Mouse (Mus musculus) forebrain, postnatal 0 days (tissue): ENCODE results near the gene Fbxw7. TPM values are rescaled to one million over a fixed set of nuclear protein-coding genes. Genes with fewer than 3 reads are reported as not detected.
A peak's percentile ranks its signal among the peaks of the same experiment; 100 is the strongest.

Source experiments
- ATAC-seq: fragments of 200-750 bp; cut with Nextera tagmentation; 2 replicates; pipeline ENCODE4 v1.8.0; 2017; ENCODE audit warnings: mild to moderate bottlenecking, moderate library complexity
- DNase-seq: peaks from one replicate; pipeline ENCODE4 v3.0.0-alpha.2; 2015
- H3K27ac ChIP-seq: fragments of 300-500 bp; sonication (generic); 2 replicates; pipeline ENCODE4 v1.5.1; 2014; ENCODE audit warnings: low read depth, mild to moderate bottlenecking, antibody characterized with exemption, low read length, moderate library complexity, mixed read lengths
- H3K27me3 ChIP-seq: fragments of 300-500 bp; sonication (generic); 2 replicates; pipeline ENCODE4 v1.6.1; 2014; ENCODE audit warnings: mild to moderate bottlenecking, low read length, mixed read lengths; ENCODE audit not compliant: insufficient read depth
- H3K36me3 ChIP-seq: fragments of 300-500 bp; sonication (generic); 2 replicates; pipeline ENCODE4 v1.6.1; 2014; ENCODE audit warnings: mild to moderate bottlenecking, moderate library complexity; ENCODE audit not compliant: insufficient read depth
- H3K4me1 ChIP-seq: fragments of 300-500 bp; sonication (generic); 2 replicates; pipeline ENCODE4 v1.6.1; 2014; ENCODE audit warnings: antibody characterized with exemption; ENCODE audit not compliant: insufficient read depth
- H3K4me2 ChIP-seq: fragments of 300-500 bp; sonication (generic); 2 replicates; pipeline ENCODE4 v1.6.1; 2014; ENCODE audit warnings: low read depth, mild to moderate bottlenecking, moderate library complexity
- H3K4me3 ChIP-seq: fragments of 300-500 bp; sonication (generic); 2 replicates; pipeline ENCODE4 v1.5.1; 2014; ENCODE audit warnings: low read depth, low read length, mixed read lengths
- H3K9ac ChIP-seq: fragments of 300-500 bp; sonication (generic); 2 replicates; pipeline ENCODE4 v1.6.1; 2014; ENCODE audit warnings: mild to moderate bottlenecking
- H3K9me3 ChIP-seq: fragments of 300-500 bp; sonication (generic); 2 replicates; pipeline ENCODE4 v1.6.1; 2016; ENCODE audit warnings: low read length
- CTCF ChIP-seq: sonication (generic); IDR thresholded peaks from 2 replicates; pipeline ENCODE4 v1.5.1; 2016; ENCODE audit warnings: antibody characterized with exemption, control low read depth, low read depth
- WGBS: fragments of 180-500 bp; shearing (Covaris S2); extraction: QIAGEN DNeasy Blood & Tissue Kit; methylation state at CpG from one replicate; pipeline ENCODE4 v1.1.7; 2014; 5-methylcytosine and 5-hydroxymethylcytosine counted together
- polyA plus RNA-seq: library from polyadenylated mRNA; unstranded; fragments of >200 nt; fragmentation: Nextera tagmentation; extraction: Ambion mirVana; gene quantifications from 2 replicates; pipeline ENCODE4 v1.2.1, GENCODE M21; 2015
- total RNA-seq: library from RNA; depleted of rRNA; stranded (reverse); fragments of >200 nt; gene quantifications from 2 replicates; pipeline ENCODE4 v1.2.3, GENCODE M21; 2014

Gene Fbxw7
- total and polyA plus RNA-seq, 2 experiments from 2014 or later: 43.6 to 69.5 TPM

DNA sequence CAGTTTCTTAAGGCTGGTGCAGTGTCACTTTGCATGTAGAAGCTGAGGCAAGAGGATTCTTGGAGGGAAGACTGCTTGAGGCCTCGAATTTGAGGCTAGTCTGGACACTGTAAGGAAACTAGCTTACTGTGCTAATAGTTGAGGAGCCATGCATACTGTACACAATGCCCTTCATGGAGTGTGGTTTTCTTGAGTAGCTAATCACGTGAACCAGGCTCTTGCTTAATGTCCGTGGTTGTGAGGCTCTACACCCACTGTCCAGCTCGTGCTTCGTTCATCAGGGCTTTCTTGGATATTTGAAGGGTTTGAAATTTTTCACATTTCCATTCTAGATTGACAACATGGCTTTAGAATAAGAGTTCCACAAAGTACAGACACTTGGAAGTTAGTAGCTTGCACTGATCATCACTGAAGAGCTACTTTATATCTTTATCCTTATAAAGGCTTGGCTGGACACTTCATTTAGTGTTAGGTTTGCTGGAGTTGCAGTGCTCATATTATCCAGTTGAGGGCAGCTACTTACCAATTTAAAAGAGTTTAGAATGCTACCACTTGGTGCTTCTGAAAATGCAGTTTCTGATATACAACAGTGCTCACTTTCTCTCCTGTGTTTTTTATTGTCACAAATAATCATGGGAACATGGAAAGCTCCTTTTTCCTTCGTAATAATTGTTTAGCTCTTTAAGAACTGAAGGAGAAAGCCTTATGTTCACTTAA is 106.8 kb downstream of the Fbxw7 start:
- WGBS: 72% methylated on average over 6 of the region's 6 CpGs
- H3K4me3 ChIP-seq: no peak overlapping the region

DNA sequence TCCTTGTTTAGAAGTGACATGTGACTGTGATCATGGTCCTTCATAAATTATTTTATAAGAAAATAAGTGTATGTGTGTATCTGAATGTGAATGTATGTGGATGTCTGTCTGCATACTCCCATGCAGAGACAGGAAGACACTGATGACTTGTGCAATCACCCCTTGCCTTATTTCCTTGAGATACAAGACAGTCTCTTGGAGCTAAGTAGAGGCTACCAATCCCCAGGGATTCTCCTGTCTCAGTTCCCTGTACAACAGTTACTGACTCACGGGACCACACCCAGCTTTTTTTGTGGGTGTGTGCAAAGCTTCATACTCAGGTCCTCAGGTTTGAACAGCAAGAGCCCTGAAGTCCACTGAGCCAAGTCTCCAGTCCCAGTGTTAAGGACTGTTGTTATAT is 108.2 kb downstream of the Fbxw7 start:
- H3K36me3 ChIP-seq: no peaks in the 10 kb centered on the region
- H3K4me3 ChIP-seq: no peak overlapping the region
- DNase-seq (no peak), ATAC-seq (no peak)
- H3K4me2 ChIP-seq: no peak overlapping the region
- TF ChIP-seq CTCF: no peak
- WGBS: 81% methylated on average over 1 of the region's 1 CpGs
- H3K9ac ChIP-seq: no peak overlapping the region
- H3K27me3 ChIP-seq: no peaks in the 10 kb centered on the region
- no peak overlapping the region for H3K27ac ChIP-seq
- no peaks in the 10 kb centered on the region for H3K9me3 ChIP-seq
- H3K4me1 ChIP-seq: no peaks in the 10 kb centered on the region

More for the DNA sequence above, 106.8 kb downstream of the Fbxw7 start:
- TF ChIP-seq CTCF: peak; percentile 79
- Histone ChIP-seq H3K9ac (no peak overlapping the region), H3K27ac (no peak overlapping the region), H3K4me1 (no peaks in the 10 kb centered on the region), H3K27me3 (no peaks in the 10 kb centered on the region), H3K4me2 (no peak overlapping the region), H3K9me3 (no peaks in the 10 kb centered on the region), H3K36me3 (no peaks in the 10 kb centered on the region)
- ATAC-seq: peak; percentile 69
- peak; percentile 71 for DNase-seq

DNA sequence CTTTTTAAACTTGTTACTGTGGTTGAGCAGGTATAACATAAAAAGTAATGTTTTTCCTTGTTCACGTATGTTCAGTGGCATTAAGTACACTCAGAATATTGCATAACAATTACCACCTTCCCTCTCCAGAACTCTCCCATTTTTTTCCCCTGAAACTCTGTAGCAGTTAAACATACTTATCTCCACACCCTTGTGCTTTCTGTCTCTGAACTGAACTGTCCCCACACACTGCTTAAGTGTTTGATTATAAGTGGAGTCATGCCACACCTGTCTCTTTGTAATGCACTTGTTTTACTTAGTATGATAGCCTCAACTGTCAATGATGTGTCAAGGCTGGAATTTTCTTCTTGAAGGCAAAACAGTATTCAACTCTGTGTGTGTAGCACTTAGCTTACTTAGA is 108.6 kb downstream of the Fbxw7 start:
- Histone ChIP-seq H3K4me1 (no peaks in the 10 kb centered on the region), H3K4me3 (no peak overlapping the region), H3K27me3 (no peaks in the 10 kb centered on the region), H3K36me3 (no peaks in the 10 kb centered on the region), H3K27ac (no peak overlapping the region), H3K9me3 (no peaks in the 10 kb centered on the region), H3K9ac (no peak overlapping the region), H3K4me2 (no peak overlapping the region)
- DNase-seq (no peak), ATAC-seq (no peak)
- 91% methylated on average over 1 of the region's 1 CpGs for WGBS
- no peak for TF ChIP-seq CTCF

DNA sequence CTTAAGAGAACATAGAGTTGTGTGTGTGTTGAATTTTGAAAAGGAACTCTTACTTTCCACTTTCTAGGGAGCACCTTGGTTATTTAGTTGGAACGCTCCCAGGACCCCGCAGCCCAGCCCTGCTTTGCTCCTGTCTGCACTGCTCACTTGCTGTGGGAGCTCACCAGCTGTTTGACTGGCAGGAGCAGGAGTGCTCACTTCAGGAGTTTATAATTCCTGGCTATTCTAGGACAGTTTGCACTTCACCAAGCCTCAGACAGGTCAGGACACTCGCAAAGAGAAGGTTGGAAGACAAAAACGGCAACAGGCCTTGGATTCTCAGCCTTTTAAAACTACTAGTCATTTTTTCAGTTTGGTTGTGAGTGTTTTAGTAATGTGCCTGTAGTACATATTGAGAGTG is 110.2 kb downstream of the Fbxw7 start:
- no peaks in the 10 kb centered on the region for H3K27me3 ChIP-seq
- no peaks in the 10 kb centered on the region for H3K36me3 ChIP-seq
- no peaks in the 10 kb centered on the region for H3K9me3 ChIP-seq
- no peak overlapping the region for H3K4me3 ChIP-seq
- H3K27ac ChIP-seq: no peak overlapping the region
- ATAC-seq: no peak
- no peaks in the 10 kb centered on the region for H3K4me1 ChIP-seq
- no peak for DNase-seq
- no peak for TF ChIP-seq CTCF
- WGBS: 77% methylated on average over 4 of the region's 4 CpGs
- H3K4me2 ChIP-seq: no peak overlapping the region
- H3K9ac ChIP-seq: no peak overlapping the region

DNA sequence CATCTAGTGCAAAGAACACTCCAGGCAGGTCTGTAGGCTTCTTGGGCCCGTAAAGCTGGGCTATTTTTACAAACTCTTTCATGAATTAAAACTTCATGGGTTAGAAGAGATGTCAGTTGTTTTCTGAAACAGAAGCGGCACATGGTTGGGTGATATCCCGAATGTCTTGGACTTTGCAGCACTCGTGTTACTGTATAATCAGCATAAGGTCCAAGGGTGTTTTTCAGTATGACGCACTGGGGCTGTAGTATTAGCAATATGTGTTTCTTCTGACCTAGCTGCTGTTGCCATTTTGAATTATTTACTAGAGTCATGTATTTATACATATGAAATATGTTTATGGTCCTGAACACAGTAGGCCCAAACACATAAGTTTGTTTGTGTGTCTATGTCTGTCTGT is 111.1 kb downstream of the Fbxw7 start:
- no peak overlapping the region for H3K9ac ChIP-seq
- no peak overlapping the region for H3K27ac ChIP-seq
- no peak for DNase-seq
- H3K36me3 ChIP-seq: no peaks in the 10 kb centered on the region
- no peaks in the 10 kb centered on the region for H3K27me3 ChIP-seq
- WGBS: 81% methylated on average over 5 of the region's 5 CpGs
- no peaks in the 10 kb centered on the region for H3K4me1 ChIP-seq
- no peak for ATAC-seq
- no peak overlapping the region for H3K4me3 ChIP-seq
- H3K9me3 ChIP-seq: no peaks in the 10 kb centered on the region
- no peak for TF ChIP-seq CTCF
- H3K4me2 ChIP-seq: no peak overlapping the region

DNA sequence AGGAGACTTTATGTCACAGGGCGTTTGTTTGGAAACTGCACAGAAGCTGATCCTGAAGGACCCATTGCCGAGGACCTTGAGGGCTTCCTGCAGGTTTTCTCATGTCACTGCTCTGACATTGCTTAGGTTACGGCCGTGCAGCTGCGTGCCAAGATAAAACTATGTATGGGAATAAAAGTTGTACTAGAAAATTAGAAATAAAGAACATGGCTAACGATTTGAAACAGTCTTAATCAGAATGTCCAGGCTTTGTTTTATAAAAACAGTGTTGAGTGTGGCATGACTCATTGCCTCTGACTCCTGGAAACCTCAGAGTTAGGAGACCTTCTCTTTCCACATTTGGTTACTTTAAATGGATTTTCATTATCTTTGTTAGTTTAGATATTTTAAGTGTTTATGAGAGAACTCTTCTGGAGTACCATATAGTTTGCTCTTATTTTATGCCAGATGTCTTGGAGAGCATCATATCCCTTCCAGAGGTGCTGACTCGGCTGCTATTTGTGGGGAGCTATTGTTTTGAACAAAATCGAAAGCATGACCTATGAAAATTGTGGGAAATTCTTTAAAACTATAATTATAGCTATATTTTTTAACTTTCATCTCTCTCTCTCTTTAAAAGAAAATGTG is 112.2 kb downstream of the Fbxw7 start:
- H3K4me2 ChIP-seq: no peak overlapping the region
- H3K27ac ChIP-seq: no peak overlapping the region
- no peaks in the 10 kb centered on the region for H3K4me1 ChIP-seq
- no peak for TF ChIP-seq CTCF
- no peak for ATAC-seq
- no peak overlapping the region for H3K9ac ChIP-seq
- H3K9me3 ChIP-seq: no peaks in the 10 kb centered on the region
- H3K27me3 ChIP-seq: no peaks in the 10 kb centered on the region
- 68% methylated on average over 8 of the region's 8 CpGs for WGBS
- no peaks in the 10 kb centered on the region for H3K36me3 ChIP-seq
- no peak overlapping the region for H3K4me3 ChIP-seq
- no peak for DNase-seq

DNA sequence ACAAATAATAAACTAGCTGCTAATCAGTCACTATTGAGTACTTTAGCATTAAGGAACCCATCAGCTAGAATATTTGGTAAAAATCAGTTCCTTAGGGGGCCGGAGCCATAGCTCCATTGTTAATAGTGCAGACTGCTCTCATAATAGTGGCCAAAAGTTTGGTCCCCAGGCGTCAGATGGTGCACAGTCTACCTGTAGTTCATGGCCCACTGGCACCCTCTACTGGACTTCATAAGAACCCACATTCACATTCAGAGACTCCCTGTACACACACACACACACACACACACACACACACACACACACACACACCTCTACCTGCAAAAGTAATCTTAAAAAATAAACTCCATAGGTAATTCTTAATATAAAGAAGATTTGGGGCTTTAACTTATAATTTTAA is 112.8 kb downstream of the Fbxw7 start:
- 87% methylated on average over 2 of the region's 2 CpGs for WGBS
- no peak for TF ChIP-seq CTCF
- DNase-seq: no peak
- Histone ChIP-seq H3K4me2 (no peak overlapping the region), H3K27me3 (no peaks in the 10 kb centered on the region), H3K36me3 (no peaks in the 10 kb centered on the region), H3K4me1 (no peaks in the 10 kb centered on the region), H3K9me3 (no peaks in the 10 kb centered on the region), H3K9ac (no peak overlapping the region), H3K27ac (no peak overlapping the region), H3K4me3 (no peak overlapping the region)
- ATAC-seq: no peak
